Mouse (Mus musculus) gastrocnemius, postnatal 10 days (tissue): ENCODE data around the gene Adgrf3. TPM values are rescaled to one million over a fixed set of nuclear protein-coding genes. Genes with fewer than 3 reads are reported as not detected.

Experiments
- DNase-seq: peaks from one replicate; pipeline ENCODE4 v3.0.0; 2021; ENCODE audit warnings: mixed read lengths
- microRNA-seq, 2 experiments: library from miRNA; unstranded; fragments of <30 nt; microRNA quantifications; one replicate each; pipeline ENCODE4 v1.2.0; 2021
- total RNA-seq, 2 experiments: library from RNA; stranded (reverse); gene quantifications; 2 replicates each; pipeline ENCODE4 v1.2.3; 2021

Gene Adgrf3
- total RNA-seq, 2 experiments from 2014 or later, result not detected

- DNase-seq, result no peak
Observed at GRCm38 (mm10) chr5:30152007-30152406, 53.5 kb downstream of the Adgrf3 start.

DNA sequence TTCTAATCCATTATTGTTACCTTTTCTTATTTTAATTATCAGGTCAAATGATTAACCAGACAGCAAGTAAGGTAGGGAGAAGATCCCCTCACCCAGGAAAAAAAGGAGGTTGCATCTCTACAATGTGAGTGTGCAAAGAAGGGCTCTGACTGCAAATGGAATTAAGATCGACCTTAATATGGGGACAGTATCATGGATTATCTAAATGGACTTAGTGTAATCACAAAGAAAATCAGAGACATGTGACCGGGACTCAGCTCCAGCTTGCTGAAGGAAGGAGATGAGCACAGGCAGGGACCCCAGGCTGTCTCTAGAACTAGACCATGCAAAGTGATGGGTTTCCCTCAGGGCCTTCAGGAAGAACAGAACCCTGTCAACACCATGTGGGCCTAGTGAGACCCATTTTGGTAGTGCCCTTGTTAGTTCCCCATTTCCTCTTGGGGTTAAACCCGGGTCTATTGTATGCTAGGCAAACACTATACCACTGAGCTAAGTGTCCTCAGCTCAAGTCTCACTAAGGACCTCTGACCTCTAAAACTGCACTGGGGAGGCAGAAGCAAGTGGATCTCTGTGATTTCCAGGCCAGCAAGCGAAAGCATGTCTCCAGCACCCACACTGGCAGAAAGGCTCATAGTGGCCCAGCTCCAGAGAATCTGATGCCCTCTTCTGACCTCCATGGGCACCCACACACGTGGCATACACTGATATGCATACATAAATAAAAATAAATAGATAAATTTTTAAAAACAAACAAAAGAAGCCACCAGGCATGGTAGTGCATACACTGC is 57.2 kb downstream of the Adgrf3 start:
- DNase-seq, result no peak

- DNase-seq, result no peak
Observed at GRCm38 (mm10) chr5:30146526-30146925, 59.0 kb downstream of the Adgrf3 start.

Small RNAs within 50 kb of the gene (microRNA-seq; reads per million reads assigned to microRNA genes)
- gene Mir1960, result 0.50 to 0.64 reads per million in 2 experiments

Other genes starting within 250 kb of the Adgrf3 start
- under 1 TPM in 1 of 2 experiments, not detected in 1; 0.27 TPM for gene Il6, start 192.6 kb downstream of the Adgrf3 start, total RNA-seq
- gene Tyms, start 132.1 kb downstream of the Adgrf3 start, total RNA-seq, result 10 to 100 TPM; 14.8 to 19.3 TPM
- under 1 TPM; 0.12 to 0.18 TPM for gene Garem2, start 100.6 kb downstream of the Adgrf3 start, total RNA-seq
- gene 3110082J24Rik, start 99.6 kb downstream of the Adgrf3 start, total RNA-seq, result not detected
- 100 to 1,000 TPM; 292 to 312 TPM for gene Hadha, start 50.6 kb downstream of the Adgrf3 start, total RNA-seq
- 100 to 1,000 TPM; 239 to 273 TPM for gene Hadhb, start 50.5 kb downstream of the Adgrf3 start, total RNA-seq
- gene Selenoi, start 26.9 kb upstream of the Adgrf3 start, total RNA-seq, result 10 to 100 TPM; 11.9 to 15.3 TPM
- under 1 TPM in 1 of 2 experiments, not detected in 1; 0.49 TPM for gene Drc1, start 75.7 kb upstream of the Adgrf3 start, total RNA-seq